Mouse (Mus musculus): ENCODE results near the gene Vmn1r13. TPM values are rescaled to one million over a fixed set of nuclear protein-coding genes. Genes with fewer than 3 reads are reported as not detected.
"Not testable (repeated sequence)": the region's sequence is repeated elsewhere in the genome, so short reads cannot be mapped to it uniquely, and the experiment has no call there.

The Vmn1r13 gene
- not detected in 2 replicates for polyA plus RNA-seq (2012; ENCODE audit: insufficient read depth, insufficient read length, low replicate concordance, missing spikeins)

- not testable (repeated sequence) for H3K4me1 ChIP-seq (ENCODE audit: control insufficient read depth, insufficient read depth, low read length); H3K4me3 ChIP-seq (ENCODE audit: insufficient read depth, low read depth, low read length); H3K27ac ChIP-seq (ENCODE audit: insufficient read depth, low read depth, low read length)
- WGBS = 92% methylated on average over 1 of the region's 1 CpGs
Measured at GRCm38 (mm10) chr6:57202990-57203389, at the start of gene Vmn1r13. TSS of gene Vmn1r13 (plus strand) at chr6:57203290.

- H3K4me1 ChIP-seq (ENCODE audit: control insufficient read depth, insufficient read depth, low read length) = no peaks in the 10 kb centered on the region
- WGBS = 93% methylated on average over 2 of the region's 2 CpGs
- H3K27ac ChIP-seq (ENCODE audit: insufficient read depth, low read depth, low read length) = no peak within 1 kb of the TSS
- no peak for TF ChIP-seq CTCF (IDR thresholded peaks at IDR 0.05; ENCODE audit: insufficient read depth, low read depth, low read length)
- TF ChIP-seq POLR2A (IDR thresholded peaks at IDR 0.05; ENCODE audit: insufficient read depth, low read depth, low read length) = no peak
- no peak within 1 kb of the TSS for H3K4me3 ChIP-seq (ENCODE audit: insufficient read depth, low read depth, low read length)
Measured at GRCm38 (mm10) chr6:57156619-57157018, 46.5 kb upstream of the Vmn1r13 start, which contains the start of gene Vmn1r12. TSS of gene Vmn1r12 (plus strand) at chr6:57156919.

- not testable (repeated sequence) for H3K4me1 ChIP-seq (ENCODE audit: control insufficient read depth, insufficient read depth, low read length); H3K4me3 ChIP-seq (ENCODE audit: insufficient read depth, low read depth, low read length); H3K27ac ChIP-seq (ENCODE audit: insufficient read depth, low read depth, low read length)
- WGBS = 33% methylated on average over 3 of the region's 3 CpGs
Measured at GRCm38 (mm10) chr6:57190016-57190415, 13.1 kb upstream of the Vmn1r13 start.

- no peak within 1 kb of the TSS for H3K4me3 ChIP-seq (ENCODE audit: insufficient read depth, low read depth, low read length)
- 97% methylated on average over 3 of the region's 3 CpGs for WGBS
- H3K27ac ChIP-seq (ENCODE audit: insufficient read depth, low read depth, low read length) = no peak within 1 kb of the TSS
- no peak for TF ChIP-seq POLR2A (IDR thresholded peaks at IDR 0.05; ENCODE audit: insufficient read depth, low read depth, low read length)
- no peak for TF ChIP-seq CTCF (IDR thresholded peaks at IDR 0.05; ENCODE audit: insufficient read depth, low read depth, low read length)
- no peaks in the 10 kb centered on the region for H3K4me1 ChIP-seq (ENCODE audit: control insufficient read depth, insufficient read depth, low read length)
Measured at GRCm38 (mm10) chr6:57231386-57231785, 28.3 kb downstream of the Vmn1r13 start, which contains the start of gene Vmn1r14. TSS of gene Vmn1r14 (plus strand) at chr6:57231686.

- WGBS = 86% methylated on average over 1 of the region's 1 CpGs
- H3K4me1 ChIP-seq (ENCODE audit: control insufficient read depth, insufficient read depth, low read length) = no peaks in the 10 kb centered on the region
- no peak within 1 kb of the TSS for H3K27ac ChIP-seq (ENCODE audit: insufficient read depth, low read depth, low read length)
- H3K4me3 ChIP-seq (ENCODE audit: insufficient read depth, low read depth, low read length) = no peak within 1 kb of the TSS
- no peak for TF ChIP-seq POLR2A (IDR thresholded peaks at IDR 0.05; ENCODE audit: insufficient read depth, low read depth, low read length)
- TF ChIP-seq CTCF (IDR thresholded peaks at IDR 0.05; ENCODE audit: insufficient read depth, low read depth, low read length) = no peak
Measured at GRCm38 (mm10) chr6:57257652-57258051, 54.6 kb downstream of the Vmn1r13 start, which contains the start of gene Vmn1r15. TSS of gene Vmn1r15 (plus strand) at chr6:57257952.

GRCm38 (mm10) chr6:57260990-57261389 is 57.9 kb downstream of the Vmn1r13 start:
- Histone ChIP-seq H3K4me3 (ENCODE audit: insufficient read depth, low read depth, low read length) (no peak overlapping the region), H3K27ac (ENCODE audit: insufficient read depth, low read depth, low read length) (no peak overlapping the region), H3K4me1 (ENCODE audit: control insufficient read depth, insufficient read depth, low read length) (no peaks in the 10 kb centered on the region)
- WGBS = 95% methylated on average over 2 of the region's 2 CpGs
- no peak for TF ChIP-seq CTCF (IDR thresholded peaks at IDR 0.05; ENCODE audit: insufficient read depth, low read depth, low read length)
- TF ChIP-seq POLR2A (IDR thresholded peaks at IDR 0.05; ENCODE audit: insufficient read depth, low read depth, low read length) = no peak

Other genes with a start within 250 kb of the Vmn1r13 start
- gene Vmn1r5, start 233.0 kb upstream of the Vmn1r13 start, polyA plus RNA-seq (2012; ENCODE audit: insufficient read depth, insufficient read length, low replicate concordance, missing spikeins) = not detected in 2 replicates
- gene Vmn1r6, start 206.0 kb upstream of the Vmn1r13 start, polyA plus RNA-seq (2012; ENCODE audit: insufficient read depth, insufficient read length, low replicate concordance, missing spikeins) = not detected in 2 replicates
- not detected in 2 replicates for gene Vmn1r7, start 178.0 kb upstream of the Vmn1r13 start, polyA plus RNA-seq (2012; ENCODE audit: insufficient read depth, insufficient read length, low replicate concordance, missing spikeins)
- not detected in 2 replicates for gene Vmn1r8, start 171.0 kb upstream of the Vmn1r13 start, polyA plus RNA-seq (2012; ENCODE audit: insufficient read depth, insufficient read length, low replicate concordance, missing spikeins)
- gene Vmn1r9, start 136.5 kb upstream of the Vmn1r13 start, polyA plus RNA-seq (2012; ENCODE audit: insufficient read depth, insufficient read length, low replicate concordance, missing spikeins) = not detected in 2 replicates
- gene Vmn1r10, start 93.8 kb upstream of the Vmn1r13 start, polyA plus RNA-seq (2012; ENCODE audit: insufficient read depth, insufficient read length, low replicate concordance, missing spikeins) = not detected in 2 replicates
- gene Vmn1r11, start 69.8 kb upstream of the Vmn1r13 start, polyA plus RNA-seq (2012; ENCODE audit: insufficient read depth, insufficient read length, low replicate concordance, missing spikeins) = not detected in 2 replicates
- not detected in 2 replicates for gene Vmn1r12, start 46.4 kb upstream of the Vmn1r13 start, polyA plus RNA-seq (2012; ENCODE audit: insufficient read depth, insufficient read length, low replicate concordance, missing spikeins)
- not detected in 2 replicates for gene Vmn1r14, start 28.4 kb downstream of the Vmn1r13 start, polyA plus RNA-seq (2012; ENCODE audit: insufficient read depth, insufficient read length, low replicate concordance, missing spikeins)
- gene Vmn1r15, start 54.7 kb downstream of the Vmn1r13 start, polyA plus RNA-seq (2012; ENCODE audit: insufficient read depth, insufficient read length, low replicate concordance, missing spikeins) = not detected in 2 replicates
- not detected in 2 replicates for gene Vmn1r16, start 126.2 kb downstream of the Vmn1r13 start, polyA plus RNA-seq (2012; ENCODE audit: insufficient read depth, insufficient read length, low replicate concordance, missing spikeins)
- not detected in 2 replicates for gene Vmn1r17, start 160.4 kb downstream of the Vmn1r13 start, polyA plus RNA-seq (2012; ENCODE audit: insufficient read depth, insufficient read length, low replicate concordance, missing spikeins)
- not detected in 2 replicates for gene Vmn1r18, start 192.5 kb downstream of the Vmn1r13 start, polyA plus RNA-seq (2012; ENCODE audit: insufficient read depth, insufficient read length, low replicate concordance, missing spikeins)
- not detected in 2 replicates for gene Vmn1r19, start 200.5 kb downstream of the Vmn1r13 start, polyA plus RNA-seq (2012; ENCODE audit: insufficient read depth, insufficient read length, low replicate concordance, missing spikeins)
- not detected in 2 replicates for gene Vmn1r20, start 225.6 kb downstream of the Vmn1r13 start, polyA plus RNA-seq (2012; ENCODE audit: insufficient read depth, insufficient read length, low replicate concordance, missing spikeins)

All from olfactory bulb, adult 2 months (tissue).